Mouse (Mus musculus): Measurements from ENCODE around the gene Zfp990.
"Not testable (repeated sequence)": the region's sequence is repeated elsewhere in the genome, so short reads cannot be mapped to it uniquely, and the experiment has no call there.

The Zfp990 gene

DNA sequence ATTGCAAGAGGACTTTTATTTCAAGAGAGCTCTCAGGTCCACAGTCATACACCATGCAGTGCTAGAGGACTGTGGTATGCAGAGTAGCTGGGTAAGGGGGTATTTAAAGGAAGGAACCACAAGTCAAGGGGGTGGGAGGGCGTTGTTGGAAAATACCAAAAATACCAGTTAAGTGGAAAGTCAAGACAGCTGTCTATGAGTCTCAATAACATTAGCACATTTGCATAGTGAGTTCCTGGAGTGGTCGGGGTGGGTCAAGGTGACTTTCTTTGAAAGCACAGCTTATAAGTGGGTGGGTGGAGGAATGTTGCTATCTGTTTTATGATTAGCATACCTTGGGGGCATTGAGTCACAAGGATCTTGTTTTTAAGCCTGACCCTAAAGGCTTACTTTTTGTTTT is 75.5 kb downstream of the Zfp990 start:
- DNase-seq (ENCODE audit: low read depth, low spot score) = not testable (repeated sequence)
